ENCODE assay signal across 9 mouse cellular contexts in the genomic region with DNA sequence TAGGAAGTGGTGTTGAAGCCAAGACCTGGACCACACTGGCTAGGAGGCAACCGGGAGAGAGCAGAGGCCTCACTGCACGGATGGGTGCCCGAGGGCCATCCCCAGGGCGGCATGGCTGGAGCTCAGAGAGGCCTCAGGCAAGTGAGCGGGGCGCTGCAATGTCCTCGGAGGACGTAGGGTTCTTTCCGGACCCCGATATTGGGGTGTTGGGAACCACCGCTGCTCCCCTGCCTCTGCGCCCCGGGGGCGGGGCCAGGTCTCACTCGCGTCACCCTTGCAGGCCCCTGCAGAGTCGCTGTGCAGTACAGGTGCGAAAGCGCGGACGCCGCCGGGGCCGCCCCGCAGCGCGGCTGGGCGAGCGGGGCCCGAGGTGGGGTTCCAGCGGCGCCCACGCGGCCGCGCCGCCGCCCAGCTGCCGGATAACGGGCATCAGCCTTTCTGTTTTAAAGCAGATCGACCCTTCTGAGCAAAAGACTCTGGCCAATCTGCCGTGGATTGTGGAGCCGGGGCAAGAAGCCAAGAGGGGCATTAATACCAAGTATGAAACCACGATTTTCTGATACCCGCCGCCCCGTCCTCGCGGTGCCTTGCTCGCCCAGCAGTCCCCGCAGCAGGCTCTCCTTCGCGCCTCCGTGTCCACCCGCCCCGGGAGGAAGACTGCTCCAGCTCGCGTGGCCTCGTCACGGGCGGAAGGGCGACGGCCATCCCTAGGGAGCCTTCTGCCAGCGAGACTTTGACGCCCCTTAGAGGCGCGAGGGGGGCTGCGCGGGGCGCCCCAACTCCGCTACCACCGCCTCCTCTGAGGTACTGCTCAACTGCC.
A peak's percentile ranks its signal among the peaks of the same experiment; 100 is the strongest.
DNase-seq lines count a peak whose midpoint lies in the region; ATAC-seq and TF ChIP-seq lines count a peak whose summit lies in the region.
"Had no signal": no experiment of that assay in that cellular context is flagged by ENCODE, and none has a peak within 500 bp of the region (broad histone marks: within the 10 kb centered on the region; RNA-seq: fewer than 3 reads in every experiment).

No protein-coding gene starts in this region.

- TF ChIP-seq POLR2A in cerebellum, adult 2 months (IDR thresholded peaks at IDR 0.05; ENCODE audit: borderline replicate concordance, insufficient read depth, low read length) = no peak

- H3K27ac ChIP-seq in cerebellum, adult 2 months (ENCODE audit: insufficient read depth, low read length) = no peak overlapping the region
- H3K27ac ChIP-seq in gastrocnemius, adult 2 months = no peak overlapping the region
- no peak overlapping the region for H3K27ac ChIP-seq in hindbrain, embryonic 14.5 days
- no peak overlapping the region for H3K27ac ChIP-seq in liver, embryonic 15.5 days (replicated peaks)

- peaks cover 10% of the 10 kb centered on the region; the same call in 1 of the 2 replicates for H3K36me3 ChIP-seq in hindbrain, embryonic 14.5 days (replicated peaks; ENCODE audit: control insufficient read depth, insufficient read depth)
- no peaks in the 10 kb centered on the region for H3K36me3 ChIP-seq in liver, embryonic 15.5 days (replicated peaks)

- H3K9ac ChIP-seq in hindbrain, embryonic 14.5 days = peak overlapping the region; percentile 54
- no peak overlapping the region for H3K9ac ChIP-seq in liver, embryonic 15.5 days

- no peaks in the 10 kb centered on the region for H3K27me3 ChIP-seq in cerebellum, adult 2 months (ENCODE audit: control insufficient read depth, insufficient read depth, low read length)
- peaks cover 24% of the 10 kb centered on the region for H3K27me3 ChIP-seq in hindbrain, embryonic 14.5 days (ENCODE audit: control insufficient read depth, insufficient read depth, low read length)
- peaks cover 68% of the 10 kb centered on the region for H3K27me3 ChIP-seq in liver, embryonic 15.5 days
- H3K27me3 ChIP-seq: CH12.LX had no signal

- H3K4me2 ChIP-seq in hindbrain, embryonic 14.5 days (replicated peaks) = peak overlapping the region; percentile 63
- peak overlapping the region; percentile 62 for H3K4me2 ChIP-seq in liver, embryonic 15.5 days

- peaks cover 20% of the 10 kb centered on the region for H3K4me1 ChIP-seq in cerebellum, adult 2 months (ENCODE audit: control insufficient read depth, insufficient read depth, low read length)
- H3K4me1 ChIP-seq in hindbrain, embryonic 14.5 days (replicated peaks; ENCODE audit: control insufficient read depth, insufficient read depth, low read length) = peaks cover 13% of the 10 kb centered on the region
- H3K4me1 ChIP-seq in liver, embryonic 15.5 days (replicated peaks) = 0 out of 2 replicates have a peak, but pooled peaks cover 7% of the 10 kb centered on the region

- intact Hi-C loops in gastrocnemius, adult 2 months (cut with DNase I) = no loop called here

- no peaks in the 10 kb centered on the region for H3K9me3 ChIP-seq in hindbrain, embryonic 14.5 days (ENCODE audit: control insufficient read depth, low read length)
- H3K9me3 ChIP-seq in liver, embryonic 15.5 days (replicated peaks) = no peaks in the 10 kb centered on the region

- TF ChIP-seq CTCF in cerebellum, adult 2 months (IDR thresholded peaks at IDR 0.05; ENCODE audit: borderline replicate concordance, insufficient read depth, low read depth, low read length) = no peak
- no peak for TF ChIP-seq CTCF in gastrocnemius, adult 2 months (IDR thresholded peaks at IDR 0.05)

- peak overlapping the region; percentile 53 for H3K4me3 ChIP-seq in cerebellum, adult 2 months (replicated peaks; ENCODE audit: insufficient read depth, low read depth, low read length)
- H3K4me3 ChIP-seq in gastrocnemius, adult 2 months = peak overlapping the region; percentile 73
- peak overlapping the region; percentile 33 for H3K4me3 ChIP-seq in hindbrain, embryonic 14.5 days (replicated peaks; ENCODE audit: low read length)
- H3K4me3 ChIP-seq in liver, embryonic 15.5 days (replicated peaks) = peak overlapping the region; percentile 36

- ATAC-seq in hindbrain, embryonic 14.5 days (ENCODE audit: low FRiP score) = peak; percentile 59; the same call in 1 of the 2 replicates
- ATAC-seq in liver, embryonic 15.5 days (ENCODE audit: insufficient read depth) = no peak; the same call in 1 of the 2 replicates

- peak; percentile 9 for DNase-seq in kidney, adult 18-20 months
- no peak for DNase-seq in kidney, adult 11 months
- DNase-seq in cerebellum, adult 2 months = peak; percentile 35 to 49
- DNase-seq in gastrocnemius, adult 2 months = peak; percentile 55
- DNase-seq in hindbrain, embryonic 14.5 days (ENCODE audit: low spot score) = peak; percentile 30
- peak; percentile 54 for DNase-seq in retina, embryonic 14.5 days (ENCODE audit: low spot score)
- no peak for DNase-seq in layer of hippocampus, adult 8-10 months (ENCODE audit: low spot score in 2 of 2)

- 8% methylated on average over 72 of the region's 72 CpGs for WGBS in cerebellum, adult 2 months
- WGBS in hindbrain, embryonic 14.5 days = 3% methylated on average over 71 of the region's 72 CpGs
- 3% methylated on average over 71 of the region's 72 CpGs for WGBS in liver, embryonic 15.5 days (ENCODE audit: insufficient replicate concordance)

Comparison
In these comparisons a context has a peak if more than half of its experiments do, and no peak if none do; other contexts are left out.
1. DNase-seq: peak in kidney, adult 18-20 months (single experiment), cerebellum, adult 2 months (2 of 2), gastrocnemius, adult 2 months (single experiment), hindbrain, embryonic 14.5 days (single experiment) and retina, embryonic 14.5 days (single experiment); none in kidney, adult 11 months (single experiment) and layer of hippocampus, adult 8-10 months (0 of 2).
2. Peak in every context shown above with its lines, with median percentiles within 50 percentile points of each other: H3K4me3 ChIP-seq.